Mouse (Mus musculus): ENCODE results near the gene Olfr1513.
"Not testable (repeated sequence)": the region's sequence is repeated elsewhere in the genome, so short reads cannot be mapped to it uniquely, and the experiment has no call there.

Olfr1513 gene

GRCm38 (mm10) chr14:52310906-52311305 is 45.3 kb downstream of the Olfr1513 start:
- no peak for DNase-seq (ENCODE audit: extremely low read depth, low read depth, low spot score)

DNA sequence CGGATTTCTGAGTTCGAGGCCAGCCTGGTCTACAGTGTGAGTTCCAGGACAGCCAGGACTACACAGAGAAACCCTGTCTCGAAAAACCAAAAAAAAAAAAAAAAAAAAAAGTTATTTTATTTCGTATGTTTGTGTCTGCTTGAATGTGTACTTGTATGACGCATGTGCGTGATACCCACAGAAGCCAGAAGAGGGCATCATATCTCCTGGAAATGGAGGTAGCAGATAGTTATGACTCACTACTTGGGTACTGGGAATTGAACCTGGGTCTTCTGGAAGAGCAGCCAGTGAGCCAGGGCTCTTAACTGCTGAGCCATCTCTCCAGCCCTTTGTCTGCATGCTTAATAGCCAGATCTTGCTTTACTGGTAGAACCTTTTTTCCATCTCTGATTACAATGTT is 45.9 kb downstream of the Olfr1513 start:
- DNase-seq (ENCODE audit: extremely low read depth, low read depth, low spot score): not testable (repeated sequence)

DNA sequence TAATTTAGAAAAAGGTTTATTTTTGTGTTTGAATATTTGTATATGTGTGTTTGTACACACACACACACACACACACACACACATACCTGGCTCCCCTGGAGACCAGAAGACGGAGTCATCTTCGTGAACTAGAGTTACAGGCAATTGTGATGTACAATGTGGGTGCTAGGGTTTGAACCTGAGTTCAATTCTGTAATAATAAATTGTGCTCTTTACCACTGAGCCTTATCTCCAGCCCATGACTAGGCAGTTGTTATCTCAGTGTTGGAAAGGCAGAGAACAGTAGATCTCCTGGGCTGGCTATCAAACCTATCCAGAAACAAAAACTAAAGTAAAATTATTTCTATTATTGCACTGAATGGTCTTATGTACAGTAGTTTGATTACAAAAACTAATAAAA is 50.1 kb downstream of the Olfr1513 start:
- no peak for DNase-seq (ENCODE audit: extremely low read depth, low read depth, low spot score)

DNA sequence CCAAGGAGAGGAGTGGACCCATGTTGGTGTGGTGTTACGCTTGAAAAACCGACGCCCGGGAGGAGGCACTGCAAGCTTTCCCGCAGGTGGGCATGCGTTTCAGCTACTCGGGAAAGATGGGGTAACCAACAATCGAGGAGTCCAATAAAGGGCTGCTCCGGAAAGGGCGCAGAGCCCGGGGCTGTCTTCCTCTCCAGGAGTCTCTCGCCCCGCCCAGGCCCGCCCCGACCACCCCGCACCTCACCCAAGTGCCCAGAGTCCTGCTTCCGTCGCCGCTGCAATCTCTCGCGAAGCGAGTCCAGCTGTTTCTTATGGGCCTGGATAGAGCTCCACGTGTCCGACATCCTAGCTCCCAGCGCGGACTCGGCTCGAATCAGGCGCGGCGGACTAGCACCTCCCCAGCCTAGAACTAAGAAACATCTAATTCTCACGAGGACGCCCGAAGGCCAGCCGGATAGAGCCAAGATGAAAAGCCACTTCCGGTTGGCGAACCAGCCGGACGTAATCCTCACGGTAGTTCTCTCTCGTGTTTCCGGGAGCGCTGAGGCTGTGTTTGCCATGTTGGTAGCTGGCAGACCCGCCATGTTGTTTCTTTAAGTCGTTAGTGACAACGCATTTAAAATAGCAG is 51.5 kb downstream of the Olfr1513 start, which contains the start of gene Mettl3:
TSS of gene Mettl3 (minus strand) at position 485 of the 628 bp plus-strand sequence.
- DNase-seq (ENCODE audit: extremely low read depth, low read depth, low spot score): peak; percentile 90

DNA sequence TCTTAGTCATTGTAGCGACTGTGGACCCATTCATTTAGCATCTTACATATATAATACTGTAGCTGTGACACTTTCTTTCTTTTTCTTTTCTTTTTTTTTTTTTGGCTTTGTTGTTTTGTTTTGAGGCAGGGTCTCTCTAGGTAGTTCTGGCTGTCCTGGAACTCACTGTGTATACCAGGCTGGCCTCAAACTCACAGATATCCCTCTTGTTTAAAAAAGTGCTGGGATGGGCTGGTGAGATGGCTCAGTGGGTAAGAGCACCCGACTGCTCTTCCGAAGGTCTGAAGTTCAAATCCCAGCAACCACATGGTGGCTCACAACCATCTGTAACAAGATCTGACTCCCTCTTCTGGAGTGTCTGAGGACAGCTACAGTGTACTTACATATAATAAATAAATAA is 52.7 kb downstream of the Olfr1513 start:
- DNase-seq (ENCODE audit: extremely low read depth, low read depth, low spot score): not testable (repeated sequence)
